7 mouse cellular contexts compared by ENCODE assay signal in the genomic region with DNA sequence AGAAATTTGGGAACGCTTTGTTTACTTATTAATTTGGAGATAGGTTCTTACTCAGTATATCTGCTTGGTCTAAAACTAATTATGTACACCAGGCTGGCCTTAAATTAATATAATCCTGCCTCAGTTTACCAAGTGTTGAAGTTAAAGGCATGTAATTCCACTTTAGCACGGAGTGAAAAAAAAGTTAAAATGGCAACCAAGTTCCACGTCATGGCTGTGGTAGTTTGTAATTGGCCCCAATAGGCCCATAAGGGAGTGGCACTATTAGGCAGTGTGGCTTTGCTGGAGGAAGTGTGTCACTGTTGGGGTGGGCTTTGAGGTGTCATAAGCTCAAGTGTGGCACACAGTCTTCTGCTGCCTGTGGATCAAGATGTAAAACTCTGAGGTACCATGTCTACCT. TPM values are rescaled to one million over a fixed set of nuclear protein-coding genes. Genes with fewer than 3 reads are reported as not detected.
DNase-seq lines count a peak whose midpoint lies in the region; ATAC-seq and TF ChIP-seq lines count a peak whose summit lies in the region.

No protein-coding gene starts in this region.

- H3K27me3 ChIP-seq in embryonic facial prominence, embryonic 11.5 days (ENCODE audit: control insufficient read depth, insufficient read depth, low read length) = no peaks in the 10 kb centered on the region
- H3K27me3 ChIP-seq in intestine, postnatal 0 days (replicated peaks; ENCODE audit: control insufficient read depth, insufficient read depth, low read length) = no peaks in the 10 kb centered on the region

- H3K36me3 ChIP-seq in embryonic facial prominence, embryonic 11.5 days (replicated peaks; ENCODE audit: control insufficient read depth, insufficient read depth, low read depth, low read length) = no peaks in the 10 kb centered on the region
- H3K36me3 ChIP-seq in intestine, postnatal 0 days (ENCODE audit: control insufficient read depth, insufficient read depth) = no peaks in the 10 kb centered on the region

- no peaks in the 10 kb centered on the region for H3K4me1 ChIP-seq in embryonic facial prominence, embryonic 11.5 days (ENCODE audit: control insufficient read depth, insufficient read depth, low read length)
- H3K4me1 ChIP-seq in intestine, postnatal 0 days (replicated peaks; ENCODE audit: control insufficient read depth, insufficient read depth, low read length) = 0 out of 2 replicates have a peak, but pooled peaks cover 2% of the 10 kb centered on the region

- 42% methylated on average over 3 of the region's 3 CpGs for WGBS in embryonic facial prominence, embryonic 11.5 days
- 34% methylated on average over 3 of the region's 3 CpGs for WGBS in intestine, postnatal 0 days

- H3K4me2 ChIP-seq in embryonic facial prominence, embryonic 11.5 days (ENCODE audit: low read depth, low read length) = peak overlapping the region; percentile 77
- H3K4me2 ChIP-seq in intestine, postnatal 0 days (replicated peaks; ENCODE audit: low read depth) = peak overlapping the region; percentile 78

- H3K27ac ChIP-seq in embryonic facial prominence, embryonic 11.5 days (replicated peaks; ENCODE audit: low read depth, low read length) = no peak overlapping the region
- H3K27ac ChIP-seq in intestine, postnatal 0 days (ENCODE audit: low read depth, low read length) = no peak overlapping the region

- DNase-seq in thymus, postnatal 0 days (ENCODE audit: low spot score) = peak; percentile 20
- no peak for DNase-seq in thymus, postnatal 36 days
- DNase-seq in embryonic facial prominence, embryonic 11.5 days (ENCODE audit: low spot score) = no peak
- peak; percentile 28 to 34 for DNase-seq in natural killer cell, adult 2 months (ENCODE audit: low spot score in 2 of 2)
- DNase-seq in gastrocnemius, adult 18-20 months (ENCODE audit: low spot score) = no peak
- DNase-seq in layer of hippocampus, postnatal 25 days (ENCODE audit: extremely low spot score in 1 of 2, low spot score in 1 of 2) = no peak

- TF ChIP-seq CTCF in intestine, postnatal 0 days (IDR thresholded peaks at IDR 0.05; ENCODE audit: low read depth) = no peak

- H3K9ac ChIP-seq in embryonic facial prominence, embryonic 11.5 days (replicated peaks; ENCODE audit: low read length) = peak overlapping the region; percentile 83
- peak overlapping the region; percentile 94; the same call in 1 of the 2 replicates for H3K9ac ChIP-seq in intestine, postnatal 0 days (ENCODE audit: low read depth, low read length)

- no peak for ATAC-seq in embryonic facial prominence, embryonic 11.5 days (replicated peaks; ENCODE audit: insufficient number of reproducible peaks, low FRiP score, low TSS enrichment, low read depth)
- no peak for ATAC-seq in intestine, postnatal 0 days

- H3K9me3 ChIP-seq in embryonic facial prominence, embryonic 11.5 days (replicated peaks; ENCODE audit: control insufficient read depth, low read length) = no peaks in the 10 kb centered on the region; the same call in 1 of the 2 replicates
- H3K9me3 ChIP-seq in intestine, postnatal 0 days (ENCODE audit: control insufficient read depth) = no peaks in the 10 kb centered on the region

- H3K4me3 ChIP-seq in embryonic facial prominence, embryonic 11.5 days (ENCODE audit: low read depth, low read length) = peak overlapping the region; percentile 81
- peak overlapping the region; percentile 95 for H3K4me3 ChIP-seq in intestine, postnatal 0 days (ENCODE audit: low read depth, low read length)

RNA-seq across cellular contexts. Expression of gene Psmd14, which starts 1.0 kb away (rescaled TPM):
- 261 and 270 TPM in 2 replicates for polyA plus RNA-seq in thymus, postnatal 0 days (2015; fragmentation: Nextera tagmentation; extraction: Ambion mirVana)
- 257 and 262 TPM in 2 replicates for polyA plus RNA-seq in embryonic facial prominence, embryonic 11.5 days (2014; fragmentation: Nextera tagmentation; extraction: Ambion mirVana)
- polyA plus RNA-seq in intestine, postnatal 0 days (2015; fragmentation: Nextera tagmentation; extraction: Ambion mirVana) = 115 and 120 TPM in 2 replicates
- total RNA-seq in gastrocnemius, adult 18-20 months (2021) = 10 to 100 TPM; 60.1 to 63.9 TPM
- 100 to 1,000 TPM; 103 to 111 TPM for total RNA-seq in layer of hippocampus, postnatal 25 days (2021)

Comparison
In these comparisons a context has a peak if more than half of its experiments do, and no peak if none do; other contexts are left out.
1. DNase-seq: peak in thymus, postnatal 0 days (single experiment) and natural killer cell, adult 2 months (2 of 2); none in thymus, postnatal 36 days (0 of 2), embryonic facial prominence, embryonic 11.5 days (single experiment), gastrocnemius, adult 18-20 months (single experiment) and layer of hippocampus, postnatal 25 days (0 of 2).